Mouse (Mus musculus): ENCODE measurements around the gene Man1c1. TPM values are rescaled to one million over a fixed set of nuclear protein-coding genes. Genes with fewer than 3 reads are reported as not detected.

Gene Man1c1
- polyA plus RNA-seq, 2 experiments, result 5.1 to 9.1 TPM

DNA sequence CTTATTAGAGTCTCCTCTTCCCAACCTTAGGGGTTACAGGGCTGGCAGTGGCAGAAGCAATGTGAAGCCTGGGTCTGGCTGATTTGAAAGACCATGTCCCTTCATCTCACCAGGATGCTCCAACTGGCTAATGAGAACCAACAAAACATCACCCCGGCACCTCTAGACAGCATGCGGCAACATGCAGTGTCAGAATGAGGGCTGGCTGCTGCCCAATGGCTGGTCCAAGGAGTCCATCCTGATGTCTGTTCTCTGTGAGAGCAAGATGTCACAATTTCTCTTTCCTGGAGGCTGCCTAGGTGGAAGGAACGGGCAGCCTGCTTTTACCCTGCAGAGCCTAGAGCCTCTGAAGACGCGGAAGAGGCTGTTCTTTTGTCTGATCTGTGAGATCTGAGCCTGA lies 46.6 kb downstream of the Man1c1 start:
- Histone ChIP-seq H3K4me3 (replicated peaks; ENCODE audit: low read length) (no peak overlapping the region), H3K4me1 (ENCODE audit: control insufficient read depth, insufficient read depth, low read length) (peaks cover 18% of the 10 kb centered on the region), H3K27ac (replicated peaks; ENCODE audit: low read depth, low read length) (no peak overlapping the region), H3K9ac (ENCODE audit: low read depth, low read length, severe bottlenecking) (no peak overlapping the region), H3K27me3 (ENCODE audit: control insufficient read depth, insufficient read depth, low read length) (peaks cover 6% of the 10 kb centered on the region; the same call in 1 of the 2 replicates), H3K4me2 (replicated peaks; ENCODE audit: low read depth, low read length, severe bottlenecking) (no peak overlapping the region), H3K9me3 (ENCODE audit: control insufficient read depth, low read length) (no peaks in the 10 kb centered on the region), H3K36me3 (ENCODE audit: control insufficient read depth, insufficient read depth, low read length) (no peaks in the 10 kb centered on the region)
- DNase-seq (ENCODE audit: low spot score) (no peak), ATAC-seq (ENCODE audit: low FRiP score, low read depth) (no peak)
- WGBS, result 71% methylated on average over 5 of the region's 5 CpGs
- TF ChIP-seq POLR2A (IDR thresholded peaks at IDR 0.05; ENCODE audit: borderline replicate concordance, extremely low read depth, insufficient read depth, insufficient read length), result no peak

DNA sequence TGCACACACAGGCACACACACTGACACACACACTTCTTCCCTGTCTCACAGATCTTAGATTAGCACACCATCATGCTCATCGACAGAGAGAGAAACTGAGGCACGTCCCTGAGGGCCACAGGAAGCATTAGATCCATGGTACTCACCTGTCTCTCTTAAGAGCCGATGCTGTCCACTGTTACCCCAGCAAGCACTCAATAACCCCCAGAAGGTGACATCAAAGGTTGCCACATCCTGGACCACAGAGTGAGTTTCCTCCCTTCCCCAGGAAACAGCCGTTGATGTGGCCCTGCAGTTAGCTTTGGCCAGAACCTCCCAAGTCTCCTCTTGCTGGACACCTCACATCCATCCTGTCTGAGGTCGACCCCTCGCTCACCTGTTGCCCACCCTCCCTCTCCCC lies 49.7 kb downstream of the Man1c1 start:
- H3K27ac ChIP-seq (replicated peaks; ENCODE audit: low read depth, low read length), result no peak overlapping the region
- H3K9me3 ChIP-seq (ENCODE audit: control insufficient read depth, low read length), result no peaks in the 10 kb centered on the region
- no peak overlapping the region for H3K4me2 ChIP-seq (replicated peaks; ENCODE audit: low read depth, low read length, severe bottlenecking)
- H3K27me3 ChIP-seq (ENCODE audit: control insufficient read depth, insufficient read depth, low read length), result no peaks in the 10 kb centered on the region
- no peak for TF ChIP-seq POLR2A (IDR thresholded peaks at IDR 0.05; ENCODE audit: borderline replicate concordance, extremely low read depth, insufficient read depth, insufficient read length)
- ATAC-seq (ENCODE audit: low FRiP score, low read depth), result no peak
- WGBS, result 74% methylated on average over 6 of the region's 6 CpGs
- H3K4me1 ChIP-seq (ENCODE audit: control insufficient read depth, insufficient read depth, low read length), result peaks cover 3% of the 10 kb centered on the region
- no peak overlapping the region for H3K9ac ChIP-seq (ENCODE audit: low read depth, low read length, severe bottlenecking)
- no peak for DNase-seq (ENCODE audit: low spot score)
- H3K4me3 ChIP-seq (replicated peaks; ENCODE audit: low read length), result no peak overlapping the region
- H3K36me3 ChIP-seq (ENCODE audit: control insufficient read depth, insufficient read depth, low read length), result no peaks in the 10 kb centered on the region

DNA sequence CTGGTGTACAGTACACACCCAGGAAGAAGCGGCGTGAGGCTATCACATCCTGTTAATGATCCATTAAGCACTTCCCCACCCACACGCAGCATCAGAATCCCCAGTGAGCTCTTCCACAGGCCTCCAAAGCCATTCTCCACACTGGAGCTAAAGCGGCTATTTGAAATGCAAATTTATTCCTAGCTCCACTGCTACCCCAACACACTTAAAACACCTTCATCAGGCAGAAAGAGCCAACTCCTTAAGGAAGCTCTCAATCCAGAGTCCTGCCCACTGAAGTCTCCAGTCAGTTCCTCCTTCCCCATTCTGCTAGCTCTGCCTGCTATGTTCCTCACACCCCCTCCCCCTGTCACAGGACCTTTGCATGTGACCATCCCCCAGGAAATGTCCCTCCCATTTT lies 51.4 kb downstream of the Man1c1 start:
- Histone ChIP-seq H3K4me3 (replicated peaks; ENCODE audit: low read length) (no peak overlapping the region), H3K4me1 (ENCODE audit: control insufficient read depth, insufficient read depth, low read length) (no peaks in the 10 kb centered on the region; the same call in 1 of the 2 replicates), H3K4me2 (replicated peaks; ENCODE audit: low read depth, low read length, severe bottlenecking) (no peak overlapping the region), H3K27ac (replicated peaks; ENCODE audit: low read depth, low read length) (no peak overlapping the region), H3K27me3 (ENCODE audit: control insufficient read depth, insufficient read depth, low read length) (no peaks in the 10 kb centered on the region), H3K9ac (ENCODE audit: low read depth, low read length, severe bottlenecking) (no peak overlapping the region), H3K36me3 (ENCODE audit: control insufficient read depth, insufficient read depth, low read length) (no peaks in the 10 kb centered on the region), H3K9me3 (ENCODE audit: control insufficient read depth, low read length) (no peaks in the 10 kb centered on the region)
- no peak for ATAC-seq (ENCODE audit: low FRiP score, low read depth)
- TF ChIP-seq POLR2A (IDR thresholded peaks at IDR 0.05; ENCODE audit: borderline replicate concordance, extremely low read depth, insufficient read depth, insufficient read length), result no peak
- WGBS, result 71% methylated on average over 4 of the region's 4 CpGs
- no peak for DNase-seq (ENCODE audit: low spot score)

DNA sequence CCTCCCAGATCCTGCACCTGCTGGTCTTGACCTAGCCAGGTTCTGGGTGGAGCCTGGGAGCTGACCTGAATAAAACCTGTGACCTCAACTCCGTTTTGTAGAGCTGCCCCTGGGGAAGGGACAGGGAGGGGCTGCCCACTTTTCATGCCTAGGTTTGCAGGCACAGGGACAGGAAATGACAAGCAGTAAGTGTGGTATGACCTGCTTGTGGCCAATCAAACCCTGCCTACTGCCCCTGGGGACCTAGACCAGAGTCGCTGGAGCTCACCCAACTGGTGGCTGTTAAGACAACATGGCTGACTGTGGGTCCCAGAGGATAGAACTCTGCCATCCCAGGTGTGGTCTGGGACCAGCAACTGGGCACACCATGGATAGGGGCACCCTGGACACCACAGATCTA lies 51.9 kb downstream of the Man1c1 start:
- Histone ChIP-seq H3K4me1 (ENCODE audit: control insufficient read depth, insufficient read depth, low read length) (no peaks in the 10 kb centered on the region; the same call in 1 of the 2 replicates), H3K9ac (ENCODE audit: low read depth, low read length, severe bottlenecking) (no peak overlapping the region), H3K4me2 (replicated peaks; ENCODE audit: low read depth, low read length, severe bottlenecking) (no peak overlapping the region), H3K4me3 (replicated peaks; ENCODE audit: low read length) (no peak overlapping the region), H3K27me3 (ENCODE audit: control insufficient read depth, insufficient read depth, low read length) (no peaks in the 10 kb centered on the region), H3K9me3 (ENCODE audit: control insufficient read depth, low read length) (no peaks in the 10 kb centered on the region), H3K36me3 (ENCODE audit: control insufficient read depth, insufficient read depth, low read length) (no peaks in the 10 kb centered on the region), H3K27ac (replicated peaks; ENCODE audit: low read depth, low read length) (no peak overlapping the region)
- DNase-seq (ENCODE audit: low spot score) (no peak), ATAC-seq (ENCODE audit: low FRiP score, low read depth) (no peak)
- 45% methylated on average over 2 of the region's 2 CpGs for WGBS
- TF ChIP-seq POLR2A (IDR thresholded peaks at IDR 0.05; ENCODE audit: borderline replicate concordance, extremely low read depth, insufficient read depth, insufficient read length), result no peak

DNA sequence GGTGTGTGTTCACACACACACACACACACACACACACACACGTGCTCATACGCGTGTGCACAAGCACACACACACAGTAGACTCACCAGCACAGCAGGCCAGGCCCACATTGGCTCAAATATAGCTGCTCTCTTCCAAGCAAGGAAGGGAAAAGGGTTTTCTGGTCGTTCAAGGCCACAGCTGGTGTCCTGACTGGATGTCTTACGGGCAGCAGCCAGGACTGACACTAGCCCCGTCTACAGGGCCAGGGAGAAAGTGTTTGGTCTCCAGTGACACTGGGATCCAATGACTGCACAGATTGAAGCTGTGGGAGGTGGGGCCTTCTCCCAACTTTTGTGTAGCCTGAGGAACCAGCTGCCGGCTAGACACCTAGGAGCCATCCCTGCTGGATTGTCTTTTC lies 52.7 kb downstream of the Man1c1 start:
- H3K27me3 ChIP-seq (ENCODE audit: control insufficient read depth, insufficient read depth, low read length), result no peaks in the 10 kb centered on the region
- H3K9ac ChIP-seq (ENCODE audit: low read depth, low read length, severe bottlenecking), result no peak overlapping the region
- no peaks in the 10 kb centered on the region for H3K9me3 ChIP-seq (ENCODE audit: control insufficient read depth, low read length)
- no peak overlapping the region for H3K4me2 ChIP-seq (replicated peaks; ENCODE audit: low read depth, low read length, severe bottlenecking)
- no peak for TF ChIP-seq POLR2A (IDR thresholded peaks at IDR 0.05; ENCODE audit: borderline replicate concordance, extremely low read depth, insufficient read depth, insufficient read length)
- no peak overlapping the region for H3K27ac ChIP-seq (replicated peaks; ENCODE audit: low read depth, low read length)
- H3K36me3 ChIP-seq (ENCODE audit: control insufficient read depth, insufficient read depth, low read length), result no peaks in the 10 kb centered on the region
- ATAC-seq (ENCODE audit: low FRiP score, low read depth) (no peak), DNase-seq (ENCODE audit: low spot score) (no peak)
- WGBS, result 64% methylated on average over 7 of the region's 7 CpGs
- H3K4me1 ChIP-seq (ENCODE audit: control insufficient read depth, insufficient read depth, low read length), result no peaks in the 10 kb centered on the region; the same call in 1 of the 2 replicates
- H3K4me3 ChIP-seq (replicated peaks; ENCODE audit: low read length), result no peak overlapping the region

Data from limb, embryonic 14.5 days (tissue).